Mouse (Mus musculus) hindbrain, embryonic 15.5 days (tissue): ENCODE data around the gene Rflnb. TPM values are rescaled to one million over a fixed set of nuclear protein-coding genes. Genes with fewer than 3 reads are reported as not detected.

Experiments used
- ATAC-seq: fragments of 200-750 bp; cut with Nextera tagmentation; 2 replicates; pipeline ENCODE4 v1.8.0; 2017; ENCODE audit warnings: low read depth, moderate number of reproducible peaks, moderate TSS enrichment; ENCODE audit not compliant: low FRiP score
- H3K27ac ChIP-seq: fragments of 300-500 bp; sonication (generic); replicated peaks from 2 replicates; pipeline ENCODE4 v1.5.1; 2015; ENCODE audit warnings: mild to moderate bottlenecking, inconsistent platforms
- H3K27me3 ChIP-seq: fragments of 300-500 bp; sonication (generic); 2 replicates; pipeline ENCODE4 v1.6.1; 2015; ENCODE audit warnings: control low read depth, inconsistent platforms
- H3K36me3 ChIP-seq: fragments of 300-500 bp; sonication (generic); 2 replicates; pipeline ENCODE4 v1.6.1; 2015; ENCODE audit warnings: control low read depth, inconsistent platforms
- H3K4me1 ChIP-seq: fragments of 300-500 bp; sonication (generic); replicated peaks from 2 replicates; pipeline ENCODE4 v1.6.1; 2015; ENCODE audit warnings: control low read depth, inconsistent platforms
- H3K4me2 ChIP-seq: fragments of 300-500 bp; sonication (generic); 2 replicates; pipeline ENCODE4 v1.6.1; 2015; ENCODE audit warnings: moderate library complexity, mild to moderate bottlenecking, inconsistent platforms
- H3K4me3 ChIP-seq: fragments of 300-500 bp; sonication (generic); 2 replicates; pipeline ENCODE4 v1.5.1; 2015; ENCODE audit warnings: mild to moderate bottlenecking, inconsistent platforms
- H3K9ac ChIP-seq: fragments of 300-500 bp; sonication (generic); 2 replicates; pipeline ENCODE4 v1.6.1; 2015; ENCODE audit warnings: inconsistent platforms
- H3K9me3 ChIP-seq: fragments of 300-500 bp; sonication (generic); 2 replicates; pipeline ENCODE4 v1.6.1; 2016; ENCODE audit warnings: control low read depth, inconsistent platforms
- WGBS: fragments of 180-500 bp; shearing (Covaris S2); methylation state at CpG from one replicate; pipeline ENCODE4 v1.1.7; 2015; 5-methylcytosine and 5-hydroxymethylcytosine counted together
- polyA plus RNA-seq: library from polyadenylated mRNA; unstranded; fragments of >200 nt; fragmentation: Nextera tagmentation; extraction: Ambion mirVana; gene quantifications from 2 replicates; pipeline ENCODE4 v1.2.1, GENCODE M21; 2015

Rflnb gene
- polyA plus RNA-seq, 1 experiment from 2014 or later: 13.4 TPM

- Histone ChIP-seq H3K9ac (no peak overlapping the region), H3K4me1 (peaks cover 9% of the 10 kb centered on the region), H3K4me2 (no peak overlapping the region), H3K27me3 (peaks cover 4% of the 10 kb centered on the region; the same call in 1 of the 2 replicates), H3K9me3 (no peaks in the 10 kb centered on the region), H3K4me3 (no peak overlapping the region), H3K36me3 (no peaks in the 10 kb centered on the region), H3K27ac (no peak overlapping the region)
- WGBS: 61% methylated on average over 3 of the region's 3 CpGs
- no peak for ATAC-seq
These were observed 26.2 kb downstream of the Rflnb start for GRCm38 (mm10) chr11:76001237-76001878.

- WGBS: 87% methylated on average over 5 of the region's 5 CpGs
- Histone ChIP-seq H3K4me2 (no peak overlapping the region), H3K36me3 (no peaks in the 10 kb centered on the region), H3K9me3 (no peaks in the 10 kb centered on the region), H3K4me1 (peaks cover 9% of the 10 kb centered on the region), H3K27me3 (peaks cover 4% of the 10 kb centered on the region; the same call in 1 of the 2 replicates), H3K4me3 (no peak overlapping the region), H3K27ac (no peak overlapping the region), H3K9ac (no peak overlapping the region)
- ATAC-seq: no peak
These were observed 26.9 kb downstream of the Rflnb start for GRCm38 (mm10) chr11:76000701-76001100.

GRCm38 (mm10) chr11:75999440-76000155, 28.0 kb downstream of the Rflnb start, which contains the start of gene 1700016K19Rik:
Gene 1700016K19Rik (plus strand): TSS chr11:75999912.
- Histone ChIP-seq H3K4me3 (peak within 1 kb of the TSS; percentile 71), H3K27me3 (peaks cover 4% of the 10 kb centered on the region; the same call in 1 of the 2 replicates), H3K36me3 (no peaks in the 10 kb centered on the region), H3K4me2 (peak within 1 kb of the TSS; percentile 94), H3K4me1 (peaks cover 9% of the 10 kb centered on the region), H3K9ac (peak within 1 kb of the TSS; percentile 50), H3K9me3 (no peaks in the 10 kb centered on the region), H3K27ac (no peak within 1 kb of the TSS)
- ATAC-seq: peak; percentile 87
- 13% methylated on average over 35 of the region's 36 CpGs for WGBS

- 43% methylated on average over 9 of the region's 9 CpGs for WGBS
These were observed 33.2 kb downstream of the Rflnb start for GRCm38 (mm10) chr11:75994357-75994756.

GRCm38 (mm10) chr11:75992481-75992880, 35.1 kb downstream of the Rflnb start:
- no peak overlapping the region for H3K4me3 ChIP-seq
- no peaks in the 10 kb centered on the region for H3K36me3 ChIP-seq
- H3K27me3 ChIP-seq: no peaks in the 10 kb centered on the region
- H3K9ac ChIP-seq: no peak overlapping the region
- no peak overlapping the region for H3K27ac ChIP-seq
- no peak for ATAC-seq
- H3K9me3 ChIP-seq: no peaks in the 10 kb centered on the region
- H3K4me2 ChIP-seq: no peak overlapping the region
- WGBS: 90% methylated on average over 8 of the region's 8 CpGs
- no peaks in the 10 kb centered on the region for H3K4me1 ChIP-seq

More at GRCm38 (mm10) chr11:75994357-75994756, 33.2 kb downstream of the Rflnb start:
- H3K36me3 ChIP-seq: no peaks in the 10 kb centered on the region
- no peaks in the 10 kb centered on the region for H3K27me3 ChIP-seq
- no peak overlapping the region for H3K4me2 ChIP-seq
- H3K4me3 ChIP-seq: no peak overlapping the region
- H3K9ac ChIP-seq: no peak overlapping the region
- no peaks in the 10 kb centered on the region for H3K9me3 ChIP-seq
- no peak overlapping the region for H3K27ac ChIP-seq
- ATAC-seq: no peak
- peaks cover 1% of the 10 kb centered on the region for H3K4me1 ChIP-seq

- Histone ChIP-seq H3K27ac (no peak overlapping the region), H3K36me3 (no peaks in the 10 kb centered on the region), H3K4me2 (no peak overlapping the region), H3K27me3 (no peaks in the 10 kb centered on the region), H3K9me3 (no peaks in the 10 kb centered on the region), H3K9ac (no peak overlapping the region), H3K4me3 (no peak overlapping the region), H3K4me1 (no peaks in the 10 kb centered on the region)
- 92% methylated on average over 8 of the region's 8 CpGs for WGBS
- ATAC-seq: no peak
These were observed 35.7 kb downstream of the Rflnb start for GRCm38 (mm10) chr11:75991911-75992310.

- H3K4me1 ChIP-seq: no peaks in the 10 kb centered on the region
- H3K4me3 ChIP-seq: no peak overlapping the region
- H3K9me3 ChIP-seq: no peaks in the 10 kb centered on the region
- H3K4me2 ChIP-seq: no peak overlapping the region
- H3K27me3 ChIP-seq: no peaks in the 10 kb centered on the region
- no peak overlapping the region for H3K9ac ChIP-seq
- no peaks in the 10 kb centered on the region for H3K36me3 ChIP-seq
- no peak overlapping the region for H3K27ac ChIP-seq
- no peak for ATAC-seq
- 82% methylated on average over 15 of the region's 15 CpGs for WGBS
These were observed 36.4 kb downstream of the Rflnb start for GRCm38 (mm10) chr11:75990965-75991835.

GRCm38 (mm10) chr11:75985948-75986347, 41.6 kb downstream of the Rflnb start:
- H3K36me3 ChIP-seq: no peaks in the 10 kb centered on the region
- no peaks in the 10 kb centered on the region for H3K27me3 ChIP-seq
- no peak for ATAC-seq
- H3K4me3 ChIP-seq: no peak overlapping the region
- no peak overlapping the region for H3K27ac ChIP-seq
- H3K9ac ChIP-seq: no peak overlapping the region
- no peak overlapping the region for H3K4me2 ChIP-seq
- 73% methylated on average over 7 of the region's 7 CpGs for WGBS
- no peaks in the 10 kb centered on the region for H3K4me1 ChIP-seq
- H3K9me3 ChIP-seq: no peaks in the 10 kb centered on the region

- Histone ChIP-seq H3K4me3 (no peak overlapping the region), H3K4me1 (no peaks in the 10 kb centered on the region), H3K9ac (no peak overlapping the region), H3K9me3 (no peaks in the 10 kb centered on the region), H3K27ac (no peak overlapping the region), H3K27me3 (no peaks in the 10 kb centered on the region), H3K36me3 (no peaks in the 10 kb centered on the region), H3K4me2 (no peak overlapping the region)
- ATAC-seq: no peak
- 89% methylated on average over 1 of the region's 1 CpGs for WGBS
These were observed 43.0 kb downstream of the Rflnb start for GRCm38 (mm10) chr11:75984581-75984980.

- Histone ChIP-seq H3K36me3 (no peaks in the 10 kb centered on the region), H3K9me3 (no peaks in the 10 kb centered on the region), H3K4me1 (no peaks in the 10 kb centered on the region), H3K4me2 (no peak overlapping the region), H3K27ac (no peak overlapping the region), H3K27me3 (no peaks in the 10 kb centered on the region), H3K4me3 (no peak overlapping the region), H3K9ac (no peak overlapping the region)
- ATAC-seq: no peak
- WGBS: 68% methylated on average over 4 of the region's 4 CpGs
These were observed 44.4 kb downstream of the Rflnb start for GRCm38 (mm10) chr11:75983194-75983593.

GRCm38 (mm10) chr11:75980413-75980812, 47.2 kb downstream of the Rflnb start:
- no peak for ATAC-seq
- 40% methylated on average over 2 of the region's 2 CpGs for WGBS
- Histone ChIP-seq H3K27me3 (no peaks in the 10 kb centered on the region), H3K27ac (no peak overlapping the region), H3K4me2 (no peak overlapping the region), H3K4me3 (no peak overlapping the region), H3K9ac (no peak overlapping the region), H3K4me1 (no peaks in the 10 kb centered on the region), H3K36me3 (no peaks in the 10 kb centered on the region), H3K9me3 (no peaks in the 10 kb centered on the region)

GRCm38 (mm10) chr11:75978051-75978450, 49.5 kb downstream of the Rflnb start:
- Histone ChIP-seq H3K27me3 (no peaks in the 10 kb centered on the region), H3K36me3 (no peaks in the 10 kb centered on the region), H3K9me3 (no peaks in the 10 kb centered on the region), H3K9ac (no peak overlapping the region), H3K4me2 (no peak overlapping the region), H3K4me3 (no peak overlapping the region), H3K27ac (no peak overlapping the region), H3K4me1 (no peaks in the 10 kb centered on the region)
- WGBS: 86% methylated on average over 6 of the region's 6 CpGs
- ATAC-seq: no peak
